Mouse (Mus musculus) cerebral cortex, adult 2 months (tissue): Measurements from ENCODE around the gene Aicda.

ENCODE experiments used
- WGBS: fragments of 180-500 bp; shearing (Covaris S2); methylation state at CpG from one replicate; pipeline ENCODE4 v1.1.7; 2018; 5-methylcytosine and 5-hydroxymethylcytosine counted together

The Aicda gene

DNA sequence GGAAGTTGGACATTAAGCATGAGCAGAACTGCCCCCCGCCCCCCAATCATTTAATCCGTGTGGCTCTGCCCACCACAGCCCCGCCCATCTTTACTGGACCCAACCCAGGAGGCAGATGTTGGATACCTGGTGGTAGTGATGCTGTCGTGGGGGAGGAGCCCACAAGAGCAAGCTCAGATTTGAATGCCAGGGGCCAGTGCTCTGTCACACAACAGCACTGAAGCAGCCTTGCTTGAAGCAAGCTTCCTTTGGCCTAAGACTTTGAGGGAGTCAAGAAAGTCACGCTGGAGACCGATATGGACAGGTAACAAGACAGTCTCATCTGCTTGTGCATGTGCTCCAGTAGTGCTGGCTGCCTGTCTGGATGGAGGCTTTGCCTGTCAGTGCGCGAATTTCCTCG, at the start of gene Aicda:
Gene Aicda (plus strand): TSS at position 196 of the 400 bp plus-strand sequence.
- 68% methylated on average over 9 of the region's 9 CpGs for WGBS

DNA sequence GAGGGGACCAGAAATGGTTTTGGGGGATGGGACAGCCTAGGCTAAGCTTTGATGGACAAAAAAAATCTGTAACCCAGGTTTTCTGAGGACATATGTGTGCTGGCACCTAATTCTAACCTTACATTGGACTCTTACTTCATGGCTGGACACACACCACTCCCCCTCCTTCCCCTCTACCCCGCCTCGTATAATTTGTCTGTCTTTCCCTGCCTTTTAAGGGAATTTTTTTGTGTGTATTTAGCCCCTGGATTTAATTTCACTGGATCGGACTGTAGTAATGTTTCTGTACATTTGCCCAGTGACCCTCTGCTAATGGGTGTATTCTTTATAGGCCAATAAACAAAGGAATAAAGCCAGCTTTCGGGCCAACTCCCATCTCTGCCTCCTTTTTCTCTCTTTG, 48.6 kb upstream of the Aicda start:
- 81% methylated on average over 4 of the region's 4 CpGs for WGBS

DNA sequence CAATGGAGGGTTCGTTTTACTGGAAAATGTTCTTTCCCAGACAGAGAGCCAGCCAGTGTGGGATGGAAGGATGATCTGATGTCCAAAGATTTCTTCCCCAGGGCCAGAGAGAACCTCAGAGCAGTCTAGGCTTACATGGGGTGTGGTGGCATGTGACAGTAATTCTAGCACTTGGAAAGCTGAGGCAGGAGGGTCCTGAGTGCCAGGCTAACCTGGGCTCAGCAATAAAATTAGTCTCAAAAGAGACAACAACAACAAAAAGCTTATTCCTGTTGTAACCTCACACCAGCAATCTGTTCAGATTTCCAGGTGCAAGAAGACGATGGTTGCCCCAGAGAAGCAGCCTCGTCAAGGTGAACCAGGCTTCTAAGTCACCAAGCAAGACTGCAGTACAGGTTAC, 48.1 kb upstream of the Aicda start, which contains the start of gene Mfap5:
Gene Mfap5 (plus strand): TSS at position 301 of the 400 bp plus-strand sequence.
- WGBS, result 89% methylated on average over 3 of the region's 3 CpGs

DNA sequence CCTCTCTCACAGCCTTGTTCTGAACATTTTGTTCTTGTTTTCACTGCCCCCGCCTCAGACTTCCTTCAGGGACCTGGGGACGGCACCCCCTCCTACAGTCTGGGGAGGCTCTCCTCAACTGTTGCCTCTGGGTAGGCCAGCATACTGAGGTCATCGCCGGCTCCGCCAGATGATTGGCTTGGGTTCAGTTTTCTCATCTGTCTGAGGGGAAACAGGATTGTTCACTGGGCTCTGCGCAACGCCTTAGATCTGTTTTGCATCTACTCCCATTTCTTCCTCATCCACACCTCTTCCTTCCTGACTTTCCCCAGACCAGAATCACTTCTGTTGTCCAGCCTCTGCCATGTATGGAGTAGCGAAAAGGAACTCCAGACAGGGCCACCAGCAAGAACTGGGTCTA, 45.1 kb upstream of the Aicda start:
- 75% methylated on average over 8 of the region's 8 CpGs for WGBS

DNA sequence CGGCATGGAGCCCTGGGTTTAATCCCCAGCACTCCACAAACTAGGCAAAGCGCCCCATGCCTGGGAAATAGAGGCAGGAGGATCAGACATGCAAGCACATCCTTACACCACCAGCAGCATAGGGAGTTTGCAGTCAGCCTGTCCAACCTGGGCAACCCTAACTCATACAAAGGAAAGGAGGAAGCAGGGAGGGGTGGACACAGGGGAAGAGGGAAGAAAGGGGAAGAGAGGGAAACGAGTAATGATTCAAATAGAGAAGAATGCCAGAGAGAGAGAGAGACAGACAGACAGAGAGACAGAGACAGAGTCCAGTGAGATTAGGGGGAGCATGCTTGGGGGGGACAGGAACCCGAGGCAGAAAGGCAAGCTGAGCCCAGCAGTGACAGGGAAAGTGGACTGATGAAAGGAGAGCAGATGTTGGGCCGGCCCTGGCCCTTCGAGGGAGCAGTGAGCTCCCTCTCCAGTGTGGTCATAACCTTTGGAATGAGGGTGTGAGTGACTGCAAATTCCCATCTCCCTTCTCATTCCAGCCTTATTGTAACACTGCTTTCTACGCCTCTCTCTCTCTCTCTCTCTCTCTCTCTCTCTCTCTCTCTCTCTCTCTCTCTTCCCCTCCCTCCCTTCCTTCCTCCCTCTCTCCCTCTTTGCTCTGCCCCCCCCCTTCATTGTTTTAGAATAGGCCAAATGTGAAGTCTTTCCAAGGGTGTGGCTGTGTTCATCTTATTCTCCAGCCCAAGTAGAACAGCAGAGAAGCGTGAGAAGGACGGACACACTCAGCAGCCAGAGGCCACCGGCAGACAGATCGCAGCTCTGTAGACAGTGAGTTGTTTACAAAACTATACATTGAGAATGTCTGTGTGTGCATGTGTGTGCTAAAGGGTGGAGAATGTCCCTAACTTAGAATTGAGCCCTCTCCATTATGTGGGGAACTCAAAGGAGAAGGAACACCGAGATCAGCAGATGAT, 40.4 kb upstream of the Aicda start:
- WGBS, result 77% methylated on average over 11 of the region's 12 CpGs

DNA sequence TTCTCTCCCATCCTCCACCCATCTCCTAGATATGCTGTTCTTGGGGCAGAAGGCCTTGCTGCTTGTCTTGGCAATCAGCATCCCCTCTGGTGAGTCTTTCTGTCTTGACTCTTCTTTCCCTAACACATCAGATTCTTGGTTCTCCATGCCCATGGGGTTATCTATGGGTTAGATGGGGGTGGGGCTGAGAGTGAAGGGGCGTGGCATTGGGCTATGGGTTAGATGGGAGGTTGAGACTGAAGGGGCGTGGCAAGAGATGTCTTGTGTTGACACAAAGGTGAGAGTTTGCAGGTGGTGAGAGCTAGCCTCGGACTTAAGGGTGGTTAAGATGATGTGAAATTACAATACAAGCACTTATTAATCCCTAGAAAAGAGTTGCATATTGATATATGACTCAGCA, 39.3 kb upstream of the Aicda start:
- 87% methylated on average over 3 of the region's 3 CpGs for WGBS

DNA sequence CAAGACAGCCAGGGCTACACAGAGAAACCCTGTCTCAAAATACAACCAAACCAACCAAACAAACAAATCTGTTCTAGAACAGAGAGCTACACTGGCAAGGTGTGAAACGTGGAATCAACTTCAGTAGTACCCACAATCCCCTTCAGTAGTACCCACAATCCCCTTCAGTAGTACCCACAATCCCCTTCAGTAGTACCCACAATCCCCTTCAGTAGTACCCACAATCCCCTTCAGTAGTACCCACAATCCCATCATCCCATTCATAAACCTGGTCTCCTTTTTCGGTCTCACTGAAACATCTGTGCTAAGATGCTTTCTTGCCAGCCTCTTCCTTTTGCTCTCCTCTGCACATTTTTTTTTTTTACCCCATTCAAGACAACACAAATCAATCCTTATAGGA, 37.8 kb upstream of the Aicda start:
- WGBS, result 95% methylated on average over 2 of the region's 2 CpGs

DNA sequence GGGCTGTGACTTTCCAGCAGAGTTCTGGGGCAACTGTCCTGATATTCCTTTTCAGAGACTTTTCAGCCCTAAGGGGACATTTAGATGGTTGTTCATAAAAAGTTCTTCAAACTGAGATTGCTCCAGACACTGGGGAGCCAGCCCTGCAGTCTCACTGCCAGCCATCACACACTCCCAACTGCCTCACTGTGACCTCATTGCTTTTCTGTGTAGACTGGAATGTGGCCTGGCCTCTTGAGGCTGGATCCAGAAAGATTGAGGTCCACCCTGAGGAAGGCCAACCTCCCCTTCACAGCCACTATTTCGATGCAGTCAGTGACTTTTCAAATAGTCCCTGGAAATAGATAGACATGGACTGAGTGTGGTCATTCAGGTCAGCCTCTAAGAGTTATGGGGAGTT, 35.9 kb upstream of the Aicda start:
- 88% methylated on average over 1 of the region's 1 CpGs for WGBS

DNA sequence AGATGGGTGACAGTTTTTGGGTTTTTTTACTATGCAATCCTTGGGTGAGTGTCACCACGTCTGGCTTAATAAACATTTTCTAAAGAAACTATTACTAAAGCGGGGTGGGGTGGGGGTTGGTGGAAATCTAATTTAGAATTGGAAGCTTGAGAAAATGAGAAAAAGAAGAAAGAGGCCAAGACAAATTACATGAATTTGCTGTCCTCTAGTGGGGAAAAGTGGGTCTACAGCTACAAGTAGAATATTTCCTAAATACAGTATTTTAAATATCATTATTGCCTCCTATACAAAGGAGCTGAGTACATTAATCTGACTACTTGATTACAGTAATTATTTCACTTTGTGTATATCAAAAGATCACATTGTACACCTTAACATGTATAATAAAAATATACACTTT, 34.2 kb upstream of the Aicda start:
- WGBS, result 10% methylated on average over 2 of the region's 2 CpGs

DNA sequence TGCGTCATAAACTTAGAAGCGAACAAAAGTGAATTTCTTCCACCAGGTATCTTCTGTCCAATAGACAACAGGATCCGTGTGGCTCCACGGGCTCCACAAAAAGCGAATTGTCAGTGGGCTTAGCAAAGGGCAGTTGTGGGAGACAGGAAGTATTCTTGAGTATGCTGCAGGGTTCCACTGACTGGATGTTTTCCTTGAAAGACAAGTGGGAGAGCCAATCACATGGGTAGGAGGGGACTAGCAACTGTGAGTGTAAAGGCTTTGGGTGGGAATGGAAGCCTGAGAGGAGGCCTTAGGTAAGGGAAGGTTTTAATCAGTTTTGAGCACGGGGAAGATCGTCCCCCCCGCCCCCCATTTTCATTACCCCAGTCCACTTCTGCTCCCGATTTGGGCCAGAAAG, 31.0 kb upstream of the Aicda start:
- WGBS, result 69% methylated on average over 9 of the region's 9 CpGs

DNA sequence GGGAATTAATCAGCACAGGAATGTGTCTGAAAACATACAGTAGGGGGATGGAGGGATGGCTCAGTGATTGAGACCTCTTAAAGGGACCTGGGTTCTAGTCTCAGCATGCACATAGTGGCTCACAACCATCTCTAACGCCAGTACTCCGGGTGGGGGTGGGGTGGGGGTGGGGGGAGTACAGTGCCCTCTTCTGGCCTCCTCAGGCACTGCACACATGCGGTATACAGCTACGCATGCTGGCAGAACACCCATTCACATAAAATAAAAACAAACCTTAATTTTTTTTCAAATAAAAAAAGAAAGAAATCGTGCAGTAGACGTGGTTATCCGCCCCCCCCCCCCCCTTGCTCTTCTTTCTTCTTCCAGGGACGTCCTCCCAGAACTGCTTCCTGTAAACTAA, 30.3 kb upstream of the Aicda start:
- WGBS, result 85% methylated on average over 8 of the region's 8 CpGs

DNA sequence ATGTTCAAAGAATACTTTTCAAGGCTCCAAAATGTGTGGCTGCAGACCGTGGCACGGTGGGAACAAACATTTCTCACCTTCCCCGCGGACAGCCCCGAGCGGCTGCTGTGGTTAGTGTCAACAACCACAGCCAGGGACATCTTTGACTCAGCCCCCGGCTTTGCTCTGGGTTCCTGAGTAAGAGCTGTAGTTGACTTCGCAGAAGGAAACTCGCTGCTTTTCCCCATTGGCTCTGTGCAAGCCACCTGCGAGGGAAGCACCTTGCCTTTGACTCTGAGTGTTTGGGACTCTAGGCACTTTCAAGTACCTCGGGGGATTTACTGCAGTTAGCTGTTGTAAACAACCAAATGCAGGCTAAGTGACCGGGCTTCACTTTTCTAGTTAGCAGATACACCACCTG, 26.0 kb upstream of the Aicda start:
- WGBS, result 68% methylated on average over 12 of the region's 12 CpGs

DNA sequence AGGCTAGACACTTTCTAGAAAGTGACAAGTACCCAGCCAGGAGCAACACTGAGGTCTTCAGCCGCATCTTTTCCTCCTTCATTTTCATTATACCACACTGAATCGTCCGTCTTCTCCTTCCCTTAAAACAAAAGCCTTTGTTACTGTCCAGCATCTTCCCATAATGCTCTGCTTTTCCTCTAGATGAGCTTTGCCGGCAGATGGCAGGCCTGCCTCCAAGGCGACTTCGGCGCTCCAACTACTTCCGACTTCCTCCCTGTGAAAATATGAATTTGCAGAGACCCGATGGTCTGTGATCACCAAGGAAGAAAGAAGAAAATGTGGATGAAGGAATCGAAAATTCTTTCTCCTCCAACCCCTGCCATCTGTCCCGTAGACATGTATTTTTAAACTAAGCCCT, 25.5 kb upstream of the Aicda start:
- 59% methylated on average over 11 of the region's 11 CpGs for WGBS

DNA sequence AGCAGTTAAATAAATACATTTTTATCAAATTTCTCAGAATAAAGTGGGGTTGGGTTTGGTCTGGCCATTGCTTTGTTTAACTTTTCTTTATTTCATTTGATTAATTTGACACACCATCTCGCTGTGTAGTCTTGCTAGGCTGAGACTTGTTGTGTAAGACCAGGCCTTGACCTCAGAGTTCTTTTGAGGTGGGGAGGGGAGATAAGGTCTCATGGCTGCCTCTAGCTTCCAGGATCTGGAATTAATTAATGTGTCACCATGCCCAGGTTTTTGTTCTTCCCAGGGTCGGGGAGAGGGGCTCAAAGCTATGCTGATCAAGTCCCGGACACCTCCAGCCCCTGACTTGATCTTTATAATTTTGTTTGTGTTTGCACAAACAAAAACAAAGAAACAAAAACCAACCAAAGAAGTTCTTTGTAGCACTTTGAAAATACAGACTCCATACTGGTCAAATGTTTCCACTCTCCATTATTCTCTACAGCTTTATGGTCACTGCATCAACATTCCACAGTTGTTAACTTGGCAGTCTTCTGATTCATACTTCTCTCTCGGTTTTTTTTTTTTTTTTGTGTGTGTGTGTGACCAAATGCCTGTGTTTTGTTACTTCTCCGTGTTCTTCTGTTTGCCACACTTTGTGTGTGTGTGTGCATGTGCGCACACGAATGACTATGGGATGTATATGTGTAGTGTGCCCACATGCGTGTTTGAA, 22.0 kb upstream of the Aicda start:
- 79% methylated on average over 8 of the region's 8 CpGs for WGBS

DNA sequence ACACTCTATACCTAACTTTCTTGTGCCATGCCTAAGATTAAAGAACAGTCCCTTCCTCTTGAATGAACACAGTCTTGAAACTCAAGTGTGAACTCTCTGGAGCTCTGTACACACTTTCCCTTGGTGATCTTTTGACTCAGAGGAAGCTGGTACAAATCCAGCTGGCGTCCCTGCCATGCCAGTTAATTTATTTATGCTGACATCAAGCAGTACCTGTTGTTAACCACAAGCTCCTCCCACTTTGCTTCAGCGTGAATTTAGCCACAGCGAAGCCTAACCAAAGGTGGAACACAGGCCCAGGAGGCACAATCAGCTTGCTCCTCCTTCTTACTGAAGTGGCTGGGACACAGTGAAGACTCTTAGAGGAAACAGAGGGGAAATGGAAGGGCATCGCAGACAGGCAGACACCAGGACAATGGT, 20.7 kb upstream of the Aicda start:
- 21% methylated on average over 4 of the region's 4 CpGs for WGBS

DNA sequence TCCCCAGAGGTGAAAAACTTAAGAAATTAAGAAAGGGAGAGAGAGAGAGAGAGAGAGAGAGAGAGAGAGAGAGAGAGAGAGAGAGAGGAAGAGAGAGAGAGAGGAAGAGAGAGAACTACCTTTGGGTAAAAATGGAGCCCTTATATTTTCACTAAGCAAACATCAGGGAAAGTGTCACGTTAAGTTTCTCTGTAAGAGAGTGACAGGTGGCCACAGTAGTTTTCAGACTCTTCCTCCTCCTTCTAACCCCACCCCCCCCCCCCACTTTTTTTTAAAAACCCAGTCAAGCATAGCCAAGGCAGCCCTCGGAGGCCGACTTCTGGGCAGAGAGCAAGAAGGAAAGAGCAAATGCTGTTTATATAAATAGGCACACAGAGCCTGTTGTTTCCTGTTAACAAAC, 19.6 kb upstream of the Aicda start:
- 58% methylated on average over 3 of the region's 3 CpGs for WGBS

DNA sequence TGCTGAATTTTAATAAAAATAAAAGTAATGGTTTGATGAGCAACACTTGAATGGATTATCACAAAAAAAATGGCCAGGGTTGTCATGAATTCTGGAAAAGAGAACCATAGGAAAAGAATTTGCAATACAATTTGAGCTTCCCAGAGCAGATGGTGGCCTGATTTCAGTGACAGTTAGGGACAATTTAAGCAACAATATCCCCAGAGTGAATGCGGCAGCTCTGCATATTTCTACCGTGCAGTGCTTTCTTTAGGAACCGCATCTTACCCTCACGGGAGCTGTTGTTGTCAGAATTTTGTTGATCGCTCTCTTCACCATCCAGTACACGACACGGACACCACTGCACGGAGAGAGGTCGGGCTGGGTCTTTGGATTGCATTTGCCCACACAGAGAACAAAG, 14.0 kb upstream of the Aicda start:
- 66% methylated on average over 9 of the region's 9 CpGs for WGBS

DNA sequence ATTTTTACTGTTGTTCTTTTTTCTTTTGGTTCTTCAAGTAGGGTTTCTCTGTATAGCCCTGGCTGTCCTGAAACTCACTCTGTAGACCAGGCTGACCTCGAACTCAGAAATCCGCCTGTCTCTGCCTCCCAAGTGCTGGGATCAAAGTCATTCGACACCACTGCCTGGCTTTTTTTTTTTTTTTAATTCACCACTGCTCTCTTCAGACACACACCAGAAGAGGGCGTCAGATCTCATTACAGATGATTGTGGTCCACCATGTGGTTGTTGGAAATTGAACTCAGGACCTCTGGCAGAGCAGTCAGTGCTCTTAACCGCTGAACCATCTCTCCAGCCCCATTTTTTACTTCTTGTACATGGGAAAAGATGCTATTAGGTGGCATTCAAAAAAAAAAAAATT, 11.1 kb upstream of the Aicda start:
- WGBS, result 76% methylated on average over 5 of the region's 5 CpGs

DNA sequence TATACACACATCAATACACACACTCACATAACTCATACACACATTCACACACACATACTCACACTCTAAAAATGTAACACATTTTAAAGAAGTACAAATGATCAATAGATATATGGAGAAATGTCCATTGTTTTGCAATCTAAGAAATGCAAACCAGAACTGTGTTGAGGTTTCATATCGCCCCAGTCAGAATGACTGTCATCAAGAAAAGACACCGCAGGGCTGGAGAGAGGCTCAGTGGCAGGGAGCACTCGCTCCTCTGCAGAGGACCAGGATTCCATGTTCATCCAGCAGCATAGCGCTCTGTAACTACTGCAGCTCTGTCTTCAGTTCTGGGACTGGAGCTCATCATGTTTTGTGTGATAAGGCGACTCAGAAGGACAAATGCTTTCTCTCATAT, 10.0 kb upstream of the Aicda start:
- 94% methylated on average over 5 of the region's 5 CpGs for WGBS

DNA sequence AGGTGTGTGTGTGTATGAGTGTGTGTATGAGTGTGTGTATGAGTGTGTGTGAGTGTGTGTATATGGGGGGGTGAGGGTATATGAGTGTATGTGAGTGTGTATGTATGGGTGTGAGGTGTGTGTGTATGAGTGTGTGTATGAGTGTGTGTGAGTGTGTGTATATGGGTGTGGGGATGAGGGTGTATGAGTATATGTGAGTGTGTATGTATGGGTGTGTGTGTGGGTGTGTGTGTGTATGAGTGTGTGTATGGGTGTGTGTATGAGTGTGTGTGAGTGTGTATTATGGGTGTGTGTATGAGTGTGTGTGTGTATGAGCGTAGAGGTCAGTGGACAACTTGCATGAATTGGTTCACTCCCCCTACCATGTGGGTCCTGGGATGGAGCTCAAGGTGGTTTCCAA, 8.9 kb upstream of the Aicda start:
- WGBS, result 94% methylated on average over 1 of the region's 1 CpGs

DNA sequence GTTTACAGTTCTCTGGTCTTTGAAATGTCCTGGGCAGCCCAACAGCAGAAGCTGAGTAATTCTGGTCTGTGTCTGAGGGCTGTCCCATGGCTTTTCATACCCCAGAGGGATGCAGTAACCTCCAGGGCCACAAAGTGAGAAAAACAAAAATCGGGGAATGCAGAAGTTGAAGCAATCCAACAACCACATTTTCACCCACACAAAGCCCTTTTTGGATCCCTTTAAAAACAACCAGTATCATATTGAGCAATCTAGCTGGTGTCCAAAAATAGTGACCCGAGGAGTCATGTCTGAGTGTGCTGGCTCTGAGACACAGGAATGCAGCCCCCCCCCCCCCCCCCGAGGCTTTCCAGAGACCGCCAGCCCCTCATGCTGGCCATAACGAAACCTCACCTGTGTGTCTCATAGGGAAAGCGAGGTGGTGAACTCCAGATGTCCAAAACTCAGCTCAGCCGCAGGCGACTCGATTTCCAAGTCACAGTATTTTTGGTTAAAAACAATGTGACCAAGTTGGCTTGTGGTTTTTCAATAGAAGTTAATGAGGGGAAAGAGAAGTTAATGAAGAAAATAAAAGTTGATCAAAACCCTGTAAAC, 8.2 kb upstream of the Aicda start:
- 66% methylated on average over 9 of the region's 9 CpGs for WGBS

DNA sequence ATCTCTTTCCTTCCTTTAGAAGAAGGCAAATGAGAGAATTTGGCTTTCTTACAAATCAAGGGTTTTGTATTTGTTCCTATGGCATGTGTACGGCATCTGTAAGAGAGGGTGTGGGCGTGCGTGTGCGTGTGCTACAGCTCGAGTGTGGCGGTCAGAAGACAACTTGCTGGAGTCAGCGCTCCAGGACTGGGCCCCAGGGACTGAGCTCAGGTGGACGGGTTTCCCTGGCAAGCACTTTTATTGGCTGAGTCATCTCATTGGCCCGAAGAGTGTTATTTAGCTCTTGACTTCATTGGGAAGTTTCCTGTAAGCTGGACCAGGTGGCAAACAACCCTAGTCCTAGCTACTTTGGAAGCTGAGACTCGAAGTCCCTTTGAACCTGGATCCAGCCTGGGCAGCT, 7.7 kb upstream of the Aicda start:
- WGBS, result 60% methylated on average over 10 of the region's 10 CpGs

DNA sequence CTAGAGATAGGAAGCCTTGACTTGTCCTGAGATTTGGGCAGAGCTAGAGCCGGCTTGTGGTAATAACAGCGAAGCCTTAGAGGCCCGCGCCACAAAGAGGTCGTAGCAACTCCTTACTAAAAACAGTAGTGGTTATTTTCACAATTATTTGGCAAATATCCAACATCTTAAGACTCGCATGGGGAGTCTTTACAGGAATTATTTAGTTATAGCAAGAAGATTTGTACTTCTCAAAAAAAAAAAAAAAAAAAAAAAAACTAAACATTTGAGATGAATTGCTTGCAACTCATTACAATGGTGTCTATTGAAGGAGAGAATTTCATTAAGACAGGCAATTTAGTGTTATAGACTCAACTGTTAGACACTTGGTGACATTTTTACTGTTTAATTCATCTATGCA, 501 bp downstream of the Aicda start:
- 73% methylated on average over 6 of the region's 6 CpGs for WGBS
